Mouse (Mus musculus): ENCODE data around the gene Gm47996. TPM values are rescaled to one million over a fixed set of nuclear protein-coding genes. Genes with fewer than 3 reads are reported as not detected.
"Not testable (repeated sequence)": the region's sequence is repeated elsewhere in the genome, so short reads cannot be mapped to it uniquely, and the experiment has no call there.

The Gm47996 gene
- 0.50 TPM in 1 of 2 replicates, not detected in the other for polyA plus RNA-seq (2016; fragmentation: Nextera tagmentation; extraction: Ambion mirVana)

GRCm38 (mm10) chr1:151209824-151210355 lies at the start of gene Gm47996:
Gene Gm47996 (plus strand): TSS chr1:151210131.
- DNase-seq (ENCODE audit: low spot score); H3K27me3 ChIP-seq (ENCODE audit: low read depth, poor library complexity, severe bottlenecking); H3K36me3 ChIP-seq; H3K27ac ChIP-seq; H3K4me1 ChIP-seq; H3K4me3 ChIP-seq; H3K9me3 ChIP-seq (replicated peaks): not testable (repeated sequence)
- WGBS: 86% methylated on average over 5 of the region's 8 CpGs

- Histone ChIP-seq H3K27ac (0 out of 2 replicates have a peak overlapping the region, but pooled peaks have one; percentile 14), H3K4me1 (peaks cover 24% of the 10 kb centered on the region), H3K4me3 (no peak overlapping the region), H3K9me3 (replicated peaks) (no peaks in the 10 kb centered on the region), H3K27me3 (ENCODE audit: low read depth, poor library complexity, severe bottlenecking) (no peaks in the 10 kb centered on the region), H3K36me3 (no peaks in the 10 kb centered on the region)
- WGBS: 43% methylated on average over 8 of the region's 8 CpGs
- no peak for DNase-seq (ENCODE audit: low spot score)
Observed at GRCm38 (mm10) chr1:151166031-151166430, 43.9 kb upstream of the Gm47996 start.

GRCm38 (mm10) chr1:151167297-151168047 lies 42.5 kb upstream of the Gm47996 start:
- Histone ChIP-seq H3K27me3 (ENCODE audit: low read depth, poor library complexity, severe bottlenecking) (no peaks in the 10 kb centered on the region), H3K9me3 (replicated peaks) (no peaks in the 10 kb centered on the region), H3K27ac (peak overlapping the region; percentile 71), H3K4me3 (no peak overlapping the region), H3K36me3 (no peaks in the 10 kb centered on the region), H3K4me1 (peaks cover 24% of the 10 kb centered on the region)
- WGBS: 25% methylated on average over 12 of the region's 12 CpGs
- no peak for DNase-seq (ENCODE audit: low spot score)

GRCm38 (mm10) chr1:151168637-151169036 lies 41.3 kb upstream of the Gm47996 start:
- H3K4me1 ChIP-seq: peaks cover 24% of the 10 kb centered on the region
- H3K9me3 ChIP-seq (replicated peaks): no peaks in the 10 kb centered on the region
- no peaks in the 10 kb centered on the region for H3K27me3 ChIP-seq (ENCODE audit: low read depth, poor library complexity, severe bottlenecking)
- no peak for DNase-seq (ENCODE audit: low spot score)
- no peaks in the 10 kb centered on the region for H3K36me3 ChIP-seq
- H3K4me3 ChIP-seq: no peak overlapping the region
- WGBS: 79% methylated on average over 3 of the region's 3 CpGs
- H3K27ac ChIP-seq: no peak overlapping the region

- Histone ChIP-seq H3K9me3 (replicated peaks) (no peaks in the 10 kb centered on the region), H3K36me3 (no peaks in the 10 kb centered on the region), H3K4me3 (no peak overlapping the region), H3K27me3 (ENCODE audit: low read depth, poor library complexity, severe bottlenecking) (no peaks in the 10 kb centered on the region), H3K4me1 (peaks cover 13% of the 10 kb centered on the region), H3K27ac (no peak overlapping the region)
- 92% methylated on average over 2 of the region's 2 CpGs for WGBS
- no peak for DNase-seq (ENCODE audit: low spot score)
Observed at GRCm38 (mm10) chr1:151171572-151172461, 38.1 kb upstream of the Gm47996 start.

GRCm38 (mm10) chr1:151177030-151177936 lies 32.6 kb upstream of the Gm47996 start:
- Histone ChIP-seq H3K4me1 (peaks cover 16% of the 10 kb centered on the region), H3K27me3 (ENCODE audit: low read depth, poor library complexity, severe bottlenecking) (no peaks in the 10 kb centered on the region), H3K27ac (peak overlapping the region; percentile 59; the same call in 1 of the 2 replicates), H3K36me3 (no peaks in the 10 kb centered on the region), H3K9me3 (replicated peaks) (no peaks in the 10 kb centered on the region), H3K4me3 (peak overlapping the region; percentile 43)
- no peak for DNase-seq (ENCODE audit: low spot score)
- 12% methylated on average over 10 of the region's 10 CpGs for WGBS

- Histone ChIP-seq H3K9me3 (replicated peaks) (no peaks in the 10 kb centered on the region), H3K4me1 (peaks cover 16% of the 10 kb centered on the region), H3K27me3 (ENCODE audit: low read depth, poor library complexity, severe bottlenecking) (no peaks in the 10 kb centered on the region), H3K4me3 (peak overlapping the region; percentile 43), H3K27ac (peak overlapping the region; percentile 59; the same call in 1 of the 2 replicates), H3K36me3 (no peaks in the 10 kb centered on the region)
- peak; percentile 34 for DNase-seq (ENCODE audit: low spot score)
- 22% methylated on average over 4 of the region's 4 CpGs for WGBS
Observed at GRCm38 (mm10) chr1:151177937-151178271, 32.0 kb upstream of the Gm47996 start.

- WGBS: 44% methylated on average over 2 of the region's 2 CpGs
- Histone ChIP-seq H3K36me3 (no peaks in the 10 kb centered on the region), H3K4me1 (peaks cover 16% of the 10 kb centered on the region), H3K4me3 (no peak overlapping the region), H3K27ac (no peak overlapping the region), H3K9me3 (replicated peaks) (no peaks in the 10 kb centered on the region), H3K27me3 (ENCODE audit: low read depth, poor library complexity, severe bottlenecking) (no peaks in the 10 kb centered on the region)
- no peak for DNase-seq (ENCODE audit: low spot score)
Observed at GRCm38 (mm10) chr1:151178505-151179083, 31.3 kb upstream of the Gm47996 start.

GRCm38 (mm10) chr1:151180167-151180566 lies 29.8 kb upstream of the Gm47996 start:
- Histone ChIP-seq H3K4me1 (peaks cover 16% of the 10 kb centered on the region), H3K27me3 (ENCODE audit: low read depth, poor library complexity, severe bottlenecking) (no peaks in the 10 kb centered on the region), H3K4me3 (no peak overlapping the region), H3K36me3 (no peaks in the 10 kb centered on the region), H3K9me3 (replicated peaks) (no peaks in the 10 kb centered on the region), H3K27ac (no peak overlapping the region)
- 95% methylated on average over 2 of the region's 2 CpGs for WGBS
- DNase-seq (ENCODE audit: low spot score): no peak

GRCm38 (mm10) chr1:151182266-151182665 lies 27.7 kb upstream of the Gm47996 start, which contains the start of gene Gm47985:
Gene Gm47985 (plus strand): TSS chr1:151182537.
- not testable (repeated sequence) for H3K27me3 ChIP-seq (ENCODE audit: low read depth, poor library complexity, severe bottlenecking); H3K36me3 ChIP-seq; H3K9me3 ChIP-seq (replicated peaks); H3K4me1 ChIP-seq; H3K27ac ChIP-seq; DNase-seq (ENCODE audit: low spot score); H3K4me3 ChIP-seq
- WGBS: no CpG with 5 or more reads among the region's 7 CpGs

GRCm38 (mm10) chr1:151186186-151186585 lies 23.7 kb upstream of the Gm47996 start:
- H3K36me3 ChIP-seq; H3K27ac ChIP-seq; H3K4me1 ChIP-seq; DNase-seq (ENCODE audit: low spot score); H3K9me3 ChIP-seq (replicated peaks); H3K4me3 ChIP-seq; H3K27me3 ChIP-seq (ENCODE audit: low read depth, poor library complexity, severe bottlenecking): not testable (repeated sequence)
- WGBS: 81% methylated on average over 3 of the region's 3 CpGs

- H3K4me1 ChIP-seq; H3K36me3 ChIP-seq; DNase-seq (ENCODE audit: low spot score); H3K4me3 ChIP-seq; H3K27ac ChIP-seq; H3K9me3 ChIP-seq (replicated peaks); H3K27me3 ChIP-seq (ENCODE audit: low read depth, poor library complexity, severe bottlenecking): not testable (repeated sequence)
- 89% methylated on average over 4 of the region's 4 CpGs for WGBS
Observed at GRCm38 (mm10) chr1:151186879-151187424, 23.0 kb upstream of the Gm47996 start.
